Mouse (Mus musculus) limb, embryonic 10.5 days (tissue): ENCODE measurements around the gene Vmn1r169. TPM values are rescaled to one million over a fixed set of nuclear protein-coding genes. Genes with fewer than 3 reads are reported as not detected.
"Not testable (repeated sequence)": the region's sequence is repeated elsewhere in the genome, so short reads cannot be mapped to it uniquely, and the experiment has no call there.

ENCODE experiments used
- DNase-seq: peaks from one replicate; pipeline ENCODE4 v3.0.0-alpha.2; 2017; ENCODE audit warnings: low spot score
- H3K27ac ChIP-seq: fragments of 300-500 bp; sonication (generic); 2 replicates; pipeline ENCODE4 v1.5.1; 2016; ENCODE audit warnings: mild to moderate bottlenecking
- H3K27me3 ChIP-seq: fragments of 300-500 bp; sonication (generic); 2 replicates; pipeline ENCODE4 v1.6.1; 2016; ENCODE audit warnings: low read depth, mild to moderate bottlenecking; ENCODE audit not compliant: poor library complexity, severe bottlenecking
- H3K36me3 ChIP-seq: fragments of 300-500 bp; sonication (generic); 2 replicates; pipeline ENCODE4 v1.6.1; 2016; ENCODE audit warnings: mild to moderate bottlenecking, moderate library complexity
- H3K4me1 ChIP-seq: fragments of 300-500 bp; sonication (generic); 2 replicates; pipeline ENCODE4 v1.6.1; 2016
- H3K4me3 ChIP-seq: fragments of 300-500 bp; sonication (generic); 2 replicates; pipeline ENCODE4 v1.5.1; 2016; ENCODE audit warnings: mild to moderate bottlenecking, moderate library complexity
- H3K9me3 ChIP-seq: fragments of 300-500 bp; sonication (generic); replicated peaks from 2 replicates; pipeline ENCODE4 v1.6.1; 2016; ENCODE audit warnings: mild to moderate bottlenecking
- WGBS: fragments of 180-500 bp; shearing (Covaris S2); methylation state at CpG from one replicate; pipeline ENCODE4 v1.1.7; 2016; 5-methylcytosine and 5-hydroxymethylcytosine counted together
- polyA plus RNA-seq: library from polyadenylated mRNA; unstranded; fragments of >200 nt; fragmentation: Nextera tagmentation; extraction: Ambion mirVana; gene quantifications from 2 replicates; pipeline ENCODE4 v1.2.1, GENCODE M21; 2016

Gene Vmn1r169
- polyA plus RNA-seq = not detected in 2 replicates

GRCm38 (mm10) chr7:23575226-23575625, at the start of gene Vmn1r169:
TSS of gene Vmn1r169 (plus strand) at chr7:23575526.
- not testable (repeated sequence) for H3K27me3 ChIP-seq, H3K9me3 ChIP-seq, H3K4me1 ChIP-seq, H3K36me3 ChIP-seq, H3K27ac ChIP-seq, DNase-seq, H3K4me3 ChIP-seq
- 68% methylated on average over 1 of the region's 2 CpGs for WGBS

- no CpG with 5 or more reads among the region's 1 CpGs for WGBS
These were observed 35.9 kb upstream of the Vmn1r169 start, which contains the start of gene Vmn1r168 for GRCm38 (mm10) chr7:23539432-23539831. TSS of gene Vmn1r168 (plus strand) at chr7:23539732.

GRCm38 (mm10) chr7:23605875-23606274, 30.5 kb downstream of the Vmn1r169 start, which contains the start of gene Vmn1r170:
TSS of gene Vmn1r170 (plus strand) at chr7:23606175.
- H3K9me3 ChIP-seq, H3K36me3 ChIP-seq, H3K4me3 ChIP-seq, H3K27me3 ChIP-seq, H3K27ac ChIP-seq, DNase-seq, H3K4me1 ChIP-seq: not testable (repeated sequence)
- 55% methylated on average over 1 of the region's 1 CpGs for WGBS

More at GRCm38 (mm10) chr7:23539432-23539831, 35.9 kb upstream of the Vmn1r169 start, which contains the start of gene Vmn1r168:
- H3K36me3 ChIP-seq, H3K4me3 ChIP-seq, H3K27ac ChIP-seq, DNase-seq, H3K27me3 ChIP-seq, H3K9me3 ChIP-seq, H3K4me1 ChIP-seq: not testable (repeated sequence)

Other genes with a start within 250 kb of the Vmn1r169 start
- gene Nlrp5, start 189.6 kb upstream of the Vmn1r169 start, polyA plus RNA-seq = not detected in 2 replicates
- gene Vmn1r167, start 68.3 kb upstream of the Vmn1r169 start, polyA plus RNA-seq = not detected in 2 replicates
- not detected in 2 replicates for gene Vmn1r168, start 35.8 kb upstream of the Vmn1r169 start, polyA plus RNA-seq
- gene Vmn1r170, start 30.6 kb downstream of the Vmn1r169 start, polyA plus RNA-seq = not detected in 2 replicates
- not detected in 2 replicates for gene Vmn1r171, start 55.2 kb downstream of the Vmn1r169 start, polyA plus RNA-seq
- not detected in 2 replicates for gene Vmn1r172, start 82.8 kb downstream of the Vmn1r169 start, polyA plus RNA-seq
- gene Vmn1r173, start 125.2 kb downstream of the Vmn1r169 start, polyA plus RNA-seq = not detected in 2 replicates
- gene Vmn1r174, start 176.7 kb downstream of the Vmn1r169 start, polyA plus RNA-seq = not detected in 2 replicates
- gene Vmn1r175, start 235.1 kb downstream of the Vmn1r169 start, polyA plus RNA-seq = not detected in 2 replicates